Mouse (Mus musculus): ENCODE measurements around the gene Zmynd8. TPM values are rescaled to one million over a fixed set of nuclear protein-coding genes. Genes with fewer than 3 reads are reported as not detected.

Zmynd8 gene
- polyA plus RNA-seq, 1 experiment: 30.3 TPM

- Histone ChIP-seq H3K4me1 (replicated peaks; ENCODE audit: control insufficient read depth, insufficient read depth, low read length) (peaks cover 24% of the 10 kb centered on the region), H3K4me3 (ENCODE audit: control insufficient read depth, insufficient read depth, low read length) (no peak overlapping the region), H3K27ac (ENCODE audit: control insufficient read depth, insufficient read depth, low read length) (no peak overlapping the region), H3K27me3 (ENCODE audit: control insufficient read depth, insufficient read depth, low read length) (no peaks in the 10 kb centered on the region), H3K36me3 (ENCODE audit: control insufficient read depth, insufficient read depth, low read length) (no peaks in the 10 kb centered on the region)
- no peak for TF ChIP-seq POLR2A (IDR thresholded peaks at IDR 0.05; ENCODE audit: control insufficient read depth, extremely low read depth, insufficient read depth, low read length, poor library complexity)
- no peak for TF ChIP-seq CTCF (IDR thresholded peaks at IDR 0.05; ENCODE audit: borderline replicate concordance, control insufficient read depth, extremely low read depth, insufficient read depth, low read length, poor library complexity)
- DNase-seq: no peak
- 93% methylated on average over 16 of the region's 16 CpGs for WGBS
These were observed 28.9 kb upstream of the Zmynd8 start for GRCm38 (mm10) chr2:165927705-165928104.

GRCm38 (mm10) chr2:165926191-165926590, 27.4 kb upstream of the Zmynd8 start:
- 92% methylated on average over 5 of the region's 5 CpGs for WGBS
- no peak overlapping the region for H3K4me3 ChIP-seq (ENCODE audit: control insufficient read depth, insufficient read depth, low read length)
- no peaks in the 10 kb centered on the region for H3K36me3 ChIP-seq (ENCODE audit: control insufficient read depth, insufficient read depth, low read length)
- H3K4me1 ChIP-seq (replicated peaks; ENCODE audit: control insufficient read depth, insufficient read depth, low read length): peaks cover 31% of the 10 kb centered on the region
- H3K27ac ChIP-seq (ENCODE audit: control insufficient read depth, insufficient read depth, low read length): no peak overlapping the region
- no peaks in the 10 kb centered on the region for H3K27me3 ChIP-seq (ENCODE audit: control insufficient read depth, insufficient read depth, low read length)
- no peak for DNase-seq
- TF ChIP-seq CTCF (IDR thresholded peaks at IDR 0.05; ENCODE audit: borderline replicate concordance, control insufficient read depth, extremely low read depth, insufficient read depth, low read length, poor library complexity): no peak

GRCm38 (mm10) chr2:165925144-165925543, 26.3 kb upstream of the Zmynd8 start:
- Histone ChIP-seq H3K4me3 (ENCODE audit: control insufficient read depth, insufficient read depth, low read length) (no peak overlapping the region), H3K4me1 (replicated peaks; ENCODE audit: control insufficient read depth, insufficient read depth, low read length) (peaks cover 31% of the 10 kb centered on the region)
- WGBS: 45% methylated on average over 3 of the region's 3 CpGs

GRCm38 (mm10) chr2:165924695-165925094, 25.9 kb upstream of the Zmynd8 start:
- Histone ChIP-seq H3K27me3 (ENCODE audit: control insufficient read depth, insufficient read depth, low read length) (no peaks in the 10 kb centered on the region), H3K4me1 (replicated peaks; ENCODE audit: control insufficient read depth, insufficient read depth, low read length) (peaks cover 31% of the 10 kb centered on the region), H3K36me3 (ENCODE audit: control insufficient read depth, insufficient read depth, low read length) (no peaks in the 10 kb centered on the region), H3K27ac (ENCODE audit: control insufficient read depth, insufficient read depth, low read length) (no peak overlapping the region), H3K4me3 (ENCODE audit: control insufficient read depth, insufficient read depth, low read length) (no peak overlapping the region)
- no peak for TF ChIP-seq POLR2A (IDR thresholded peaks at IDR 0.05; ENCODE audit: control insufficient read depth, extremely low read depth, insufficient read depth, low read length, poor library complexity)
- TF ChIP-seq CTCF (IDR thresholded peaks at IDR 0.05; ENCODE audit: borderline replicate concordance, control insufficient read depth, extremely low read depth, insufficient read depth, low read length, poor library complexity): no peak
- 13% methylated on average over 2 of the region's 2 CpGs for WGBS
- no peak for DNase-seq

More at GRCm38 (mm10) chr2:165925144-165925543, 26.3 kb upstream of the Zmynd8 start:
- no peaks in the 10 kb centered on the region for H3K36me3 ChIP-seq (ENCODE audit: control insufficient read depth, insufficient read depth, low read length)
- peak overlapping the region; percentile 49; the same call in 1 of the 2 replicates for H3K27ac ChIP-seq (ENCODE audit: control insufficient read depth, insufficient read depth, low read length)
- DNase-seq: no peak
- TF ChIP-seq CTCF (IDR thresholded peaks at IDR 0.05; ENCODE audit: borderline replicate concordance, control insufficient read depth, extremely low read depth, insufficient read depth, low read length, poor library complexity): no peak
- no peak for TF ChIP-seq POLR2A (IDR thresholded peaks at IDR 0.05; ENCODE audit: control insufficient read depth, extremely low read depth, insufficient read depth, low read length, poor library complexity)
- H3K27me3 ChIP-seq (ENCODE audit: control insufficient read depth, insufficient read depth, low read length): no peaks in the 10 kb centered on the region

GRCm38 (mm10) chr2:165923715-165924114, 24.9 kb upstream of the Zmynd8 start:
- Histone ChIP-seq H3K4me1 (replicated peaks; ENCODE audit: control insufficient read depth, insufficient read depth, low read length) (peaks cover 31% of the 10 kb centered on the region), H3K27ac (ENCODE audit: control insufficient read depth, insufficient read depth, low read length) (peak overlapping the region; percentile 71)

GRCm38 (mm10) chr2:165922994-165923393, 24.2 kb upstream of the Zmynd8 start:
- WGBS: 77% methylated on average over 3 of the region's 3 CpGs
- H3K27ac ChIP-seq (ENCODE audit: control insufficient read depth, insufficient read depth, low read length): peak overlapping the region; percentile 49
- H3K4me1 ChIP-seq (replicated peaks; ENCODE audit: control insufficient read depth, insufficient read depth, low read length): peaks cover 31% of the 10 kb centered on the region
- H3K27me3 ChIP-seq (ENCODE audit: control insufficient read depth, insufficient read depth, low read length): no peaks in the 10 kb centered on the region
- TF ChIP-seq CTCF (IDR thresholded peaks at IDR 0.05; ENCODE audit: borderline replicate concordance, control insufficient read depth, extremely low read depth, insufficient read depth, low read length, poor library complexity): no peak
- no peak for TF ChIP-seq POLR2A (IDR thresholded peaks at IDR 0.05; ENCODE audit: control insufficient read depth, extremely low read depth, insufficient read depth, low read length, poor library complexity)
- no peaks in the 10 kb centered on the region for H3K36me3 ChIP-seq (ENCODE audit: control insufficient read depth, insufficient read depth, low read length)
- H3K4me3 ChIP-seq (ENCODE audit: control insufficient read depth, insufficient read depth, low read length): no peak overlapping the region
- DNase-seq: no peak

More at GRCm38 (mm10) chr2:165923715-165924114, 24.9 kb upstream of the Zmynd8 start:
- WGBS: 11% methylated on average over 8 of the region's 8 CpGs
- peak; percentile 46 for DNase-seq
- Histone ChIP-seq H3K27me3 (ENCODE audit: control insufficient read depth, insufficient read depth, low read length) (no peaks in the 10 kb centered on the region), H3K4me3 (ENCODE audit: control insufficient read depth, insufficient read depth, low read length) (no peak overlapping the region), H3K36me3 (ENCODE audit: control insufficient read depth, insufficient read depth, low read length) (no peaks in the 10 kb centered on the region)
- TF ChIP-seq POLR2A (IDR thresholded peaks at IDR 0.05; ENCODE audit: control insufficient read depth, extremely low read depth, insufficient read depth, low read length, poor library complexity) (no peak), CTCF (IDR thresholded peaks at IDR 0.05; ENCODE audit: borderline replicate concordance, control insufficient read depth, extremely low read depth, insufficient read depth, low read length, poor library complexity) (no peak)

Data from thymus, adult 2 months (tissue).